Mouse (Mus musculus) hindbrain, postnatal 0 days (tissue): ENCODE data around the gene Camk1g. TPM values are rescaled to one million over a fixed set of nuclear protein-coding genes. Genes with fewer than 3 reads are reported as not detected.

Experiments used
- ATAC-seq: fragments of 200-750 bp; cut with Nextera tagmentation; 2 replicates; pipeline ENCODE4 v1.8.0; 2017; ENCODE audit warnings: mild to moderate bottlenecking, moderate TSS enrichment, moderate library complexity
- DNase-seq: peaks from one replicate; pipeline ENCODE4 v3.0.0-alpha.2; 2015; ENCODE audit warnings: low spot score
- H3K27ac ChIP-seq: fragments of 300-500 bp; sonication (generic); 2 replicates; pipeline ENCODE4 v1.5.1; 2014; ENCODE audit warnings: mild to moderate bottlenecking
- H3K27me3 ChIP-seq: fragments of 300-500 bp; sonication (generic); 2 replicates; pipeline ENCODE4 v1.6.1; 2014; ENCODE audit warnings: low read length, mixed read lengths; ENCODE audit not compliant: insufficient read depth
- H3K36me3 ChIP-seq: fragments of 300-500 bp; sonication (generic); 2 replicates; pipeline ENCODE4 v1.6.1; 2014; ENCODE audit warnings: low read length, mixed read lengths; ENCODE audit not compliant: insufficient read depth
- H3K4me1 ChIP-seq: fragments of 300-500 bp; sonication (generic); 2 replicates; pipeline ENCODE4 v1.6.1; 2014; ENCODE audit warnings: antibody characterized with exemption, low read length, mixed read lengths; ENCODE audit not compliant: insufficient read depth
- H3K4me2 ChIP-seq: fragments of 300-500 bp; sonication (generic); 2 replicates; pipeline ENCODE4 v1.6.1; 2014; ENCODE audit warnings: low read depth, mild to moderate bottlenecking, low read length, moderate library complexity, mixed read lengths
- H3K4me3 ChIP-seq: fragments of 300-500 bp; sonication (generic); 2 replicates; pipeline ENCODE4 v1.5.1; 2014; ENCODE audit warnings: low read length
- H3K9ac ChIP-seq: fragments of 300-500 bp; sonication (generic); replicated peaks from 2 replicates; pipeline ENCODE4 v1.6.1; 2014; ENCODE audit warnings: mild to moderate bottlenecking, low read length, moderate library complexity, mixed read lengths
- H3K9me3 ChIP-seq: fragments of 300-500 bp; sonication (generic); 2 replicates; pipeline ENCODE4 v1.6.1; 2016; ENCODE audit warnings: low read length, mixed read lengths
- CTCF ChIP-seq: IDR thresholded peaks from 2 replicates; pipeline ENCODE4 v1.5.1; 2016; ENCODE audit warnings: antibody characterized with exemption, control low read depth, low read depth
- WGBS: fragments of 180-500 bp; shearing (Covaris S2); extraction: QIAGEN DNeasy Blood & Tissue Kit; methylation state at CpG from one replicate; pipeline ENCODE4 v1.1.7; 2014; 5-methylcytosine and 5-hydroxymethylcytosine counted together
- polyA plus RNA-seq: library from polyadenylated mRNA; unstranded; fragments of >200 nt; fragmentation: Nextera tagmentation; extraction: Ambion mirVana; gene quantifications from 2 replicates; pipeline ENCODE4 v1.2.1, GENCODE M21; 2015
- total RNA-seq: library from RNA; depleted of rRNA; stranded (reverse); fragments of >200 nt; gene quantifications from 2 replicates; pipeline ENCODE4 v1.2.3, GENCODE M21; 2014; rRNA removed

Camk1g gene
- total and polyA plus RNA-seq, 2 experiments from 2014 or later = 32.9 to 35.1 TPM

- H3K4me3 ChIP-seq = no peak overlapping the region
- H3K27ac ChIP-seq = no peak overlapping the region
- no peaks in the 10 kb centered on the region for H3K36me3 ChIP-seq
- no peak for ATAC-seq
- H3K9me3 ChIP-seq = no peaks in the 10 kb centered on the region
- H3K4me2 ChIP-seq = no peak overlapping the region
- H3K4me1 ChIP-seq = no peaks in the 10 kb centered on the region
- no peak for DNase-seq
- no peaks in the 10 kb centered on the region for H3K27me3 ChIP-seq
- 75% methylated on average over 6 of the region's 6 CpGs for WGBS
- H3K9ac ChIP-seq = no peak overlapping the region
- no peak for TF ChIP-seq CTCF
Measured at GRCm38 (mm10) chr1:193301216-193302092, 68.6 kb downstream of the Camk1g start.

GRCm38 (mm10) chr1:193299995-193300394 is 70.1 kb downstream of the Camk1g start:
- H3K9ac ChIP-seq = no peak overlapping the region
- H3K4me1 ChIP-seq = no peaks in the 10 kb centered on the region
- H3K4me2 ChIP-seq = no peak overlapping the region
- no peak for ATAC-seq
- H3K9me3 ChIP-seq = no peaks in the 10 kb centered on the region
- H3K4me3 ChIP-seq = no peak overlapping the region
- no peak for DNase-seq
- H3K27me3 ChIP-seq = no peaks in the 10 kb centered on the region
- 82% methylated on average over 1 of the region's 1 CpGs for WGBS
- H3K36me3 ChIP-seq = no peaks in the 10 kb centered on the region
- TF ChIP-seq CTCF = no peak
- H3K27ac ChIP-seq = no peak overlapping the region

DNA sequence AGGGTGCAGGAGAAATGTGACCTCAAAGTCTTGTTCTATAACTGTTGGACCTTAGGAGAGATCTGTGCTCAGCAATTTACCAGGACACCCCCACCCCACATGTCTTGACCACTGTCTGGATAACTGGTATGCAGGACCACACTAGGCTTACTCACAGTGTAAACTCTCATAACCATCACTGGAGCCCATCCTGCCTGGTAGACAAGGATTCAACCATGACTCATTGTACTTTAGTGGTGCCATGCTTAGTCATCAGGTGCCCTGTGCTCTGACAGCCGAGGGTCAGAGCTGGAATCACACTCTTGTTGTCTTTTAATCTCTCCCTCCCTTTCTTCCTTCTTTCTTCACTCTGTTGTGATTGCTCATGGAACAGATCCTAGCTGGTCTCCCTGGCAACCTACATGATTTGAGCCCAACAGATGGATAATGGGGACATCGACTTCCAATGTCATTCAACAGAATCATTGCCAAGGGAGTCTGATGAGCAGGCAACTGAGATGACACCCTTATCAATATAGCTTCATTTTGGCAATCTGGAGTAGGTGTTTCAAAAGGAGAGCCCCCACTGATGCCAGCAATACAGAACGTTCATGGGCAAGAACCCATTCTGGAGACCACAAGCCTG is 71.8 kb downstream of the Camk1g start:
- WGBS = 48% methylated on average over 3 of the region's 3 CpGs
- no peak overlapping the region for H3K27ac ChIP-seq
- no peak overlapping the region for H3K4me3 ChIP-seq
- no peaks in the 10 kb centered on the region for H3K9me3 ChIP-seq
- no peak overlapping the region for H3K9ac ChIP-seq
- no peak for TF ChIP-seq CTCF
- ATAC-seq = no peak
- H3K4me2 ChIP-seq = no peak overlapping the region
- no peaks in the 10 kb centered on the region for H3K36me3 ChIP-seq
- DNase-seq = peak; percentile 20
- no peaks in the 10 kb centered on the region for H3K27me3 ChIP-seq
- no peaks in the 10 kb centered on the region for H3K4me1 ChIP-seq

Other genes with a start within 250 kb of the Camk1g start
- gene Diexf, start 240.0 kb downstream of the Camk1g start, total RNA-seq = 8.6 and 9.8 TPM in 2 replicates
- 3.5 and 4.9 TPM in 2 replicates for gene Diexf, start 240.0 kb downstream of the Camk1g start, polyA plus RNA-seq
- gene Irf6, start 217.2 kb downstream of the Camk1g start, total RNA-seq = 0.47 and 0.78 TPM in 2 replicates
- 0.44 and 0.66 TPM in 2 replicates for gene Irf6, start 217.2 kb downstream of the Camk1g start, polyA plus RNA-seq
- gene A130010J15Rik, start 202.3 kb downstream of the Camk1g start, total RNA-seq = 11.2 and 14.8 TPM in 2 replicates
- 8.7 and 8.9 TPM in 2 replicates for gene A130010J15Rik, start 202.3 kb downstream of the Camk1g start, polyA plus RNA-seq
- gene Traf3ip3, start 168.6 kb downstream of the Camk1g start, total RNA-seq = 0.78 and 1.5 TPM in 2 replicates
- gene Traf3ip3, start 168.6 kb downstream of the Camk1g start, polyA plus RNA-seq = 1.9 TPM in 2 replicates
- gene Lamb3, start 162.6 kb downstream of the Camk1g start, total RNA-seq = 1.0 and 1.3 TPM in 2 replicates
- gene Lamb3, start 162.6 kb downstream of the Camk1g start, polyA plus RNA-seq = 0.36 and 0.52 TPM in 2 replicates
- 2.3 and 2.5 TPM in 2 replicates for gene Hsd11b1, start 106.2 kb downstream of the Camk1g start, total RNA-seq
- gene Hsd11b1, start 106.2 kb downstream of the Camk1g start, polyA plus RNA-seq = 2.5 and 2.7 TPM in 2 replicates
- 7.4 and 12.1 TPM in 2 replicates for gene G0s2, start 97.1 kb downstream of the Camk1g start, total RNA-seq
- gene G0s2, start 97.1 kb downstream of the Camk1g start, polyA plus RNA-seq = 7.0 and 9.1 TPM in 2 replicates